Mouse (Mus musculus) limb, embryonic 14.5 days (tissue): ENCODE measurements at regions not wholly inside any gene's neighbourhood (a gene's known extent, or its start where the extent isn't known, plus 50 kb on each side); places are given as distances from the start of the nearest gene placed in this dataset.

ENCODE experiments used
- ATAC-seq: fragments of 200-750 bp; cut with Nextera tagmentation; 2 replicates; pipeline ENCODE4 v1.8.0; 2017; ENCODE audit warnings: low read depth, moderate number of reproducible peaks, moderate TSS enrichment; ENCODE audit not compliant: low FRiP score
- DNase-seq: peaks from one replicate; pipeline ENCODE4 v3.0.0-alpha.2; 2015; ENCODE audit warnings: low spot score
- H3K27ac ChIP-seq: fragments of 300-500 bp; sonication (generic); replicated peaks from 2 replicates; pipeline ENCODE4 v1.5.1; 2014; ENCODE audit warnings: low read depth, mild to moderate bottlenecking, low read length, moderate library complexity, mixed read lengths
- H3K27me3 ChIP-seq: fragments of 300-500 bp; sonication (generic); 2 replicates; pipeline ENCODE4 v1.6.1; 2014; ENCODE audit warnings: low read length, mixed read lengths; ENCODE audit not compliant: control insufficient read depth, insufficient read depth
- H3K36me3 ChIP-seq: fragments of 300-500 bp; sonication (generic); 2 replicates; pipeline ENCODE4 v1.6.1; 2014; ENCODE audit warnings: mild to moderate bottlenecking, low read length, moderate library complexity, mixed read lengths; ENCODE audit not compliant: control insufficient read depth, insufficient read depth
- H3K4me1 ChIP-seq: fragments of 300-500 bp; sonication (generic); 2 replicates; pipeline ENCODE4 v1.6.1; 2014; ENCODE audit warnings: antibody characterized with exemption, low read length, mixed read lengths; ENCODE audit not compliant: control insufficient read depth, insufficient read depth
- H3K4me2 ChIP-seq: fragments of 300-500 bp; sonication (generic); replicated peaks from 2 replicates; pipeline ENCODE4 v1.6.1; 2014; ENCODE audit warnings: low read depth, mild to moderate bottlenecking, low read length, moderate library complexity; ENCODE audit not compliant: severe bottlenecking
- H3K4me3 ChIP-seq: fragments of 300-500 bp; sonication (generic); replicated peaks from 2 replicates; pipeline ENCODE4 v1.5.1; 2014; ENCODE audit warnings: low read length
- H3K9ac ChIP-seq: fragments of 300-500 bp; sonication (generic); 2 replicates; pipeline ENCODE4 v1.6.1; 2014; ENCODE audit warnings: mild to moderate bottlenecking, low read depth, low read length, moderate library complexity; ENCODE audit not compliant: severe bottlenecking
- H3K9me3 ChIP-seq: fragments of 300-500 bp; sonication (generic); 2 replicates; pipeline ENCODE4 v1.6.1; 2016; ENCODE audit warnings: low read length; ENCODE audit not compliant: control insufficient read depth
- POLR2A ChIP-seq: fragments of 200-500 bp; IDR thresholded peaks from 2 replicates; pipeline ENCODE4 v1.8.0; 2012; ENCODE audit warnings: inconsistent platforms, mild to moderate bottlenecking, moderate library complexity, borderline replicate concordance; ENCODE audit not compliant: insufficient read depth, insufficient read length; ENCODE audit errors: extremely low read depth
- WGBS: fragments of 180-500 bp; shearing (Covaris S2); extraction: QIAGEN DNeasy Blood & Tissue Kit; methylation state at CpG from one replicate; pipeline ENCODE4 v1.1.7; 2014; 5-methylcytosine and 5-hydroxymethylcytosine counted together

- ATAC-seq (no peak), DNase-seq (no peak)
- Histone ChIP-seq H3K4me3 (no peak overlapping the region), H3K36me3 (no peaks in the 10 kb centered on the region), H3K9me3 (no peaks in the 10 kb centered on the region), H3K4me2 (no peak overlapping the region), H3K9ac (no peak overlapping the region), H3K27ac (no peak overlapping the region), H3K27me3 (no peaks in the 10 kb centered on the region), H3K4me1 (no peaks in the 10 kb centered on the region)
- TF ChIP-seq POLR2A, result no peak
- WGBS, result 86% methylated on average over 6 of the region's 6 CpGs
Measured at GRCm38 (mm10) chr14:102300251-102300650, 570.5 kb downstream of the Lmo7 start.

GRCm38 (mm10) chr14:102291361-102291760 is 561.6 kb downstream of the Lmo7 start:
- TF ChIP-seq POLR2A, result no peak
- Histone ChIP-seq H3K27me3 (no peaks in the 10 kb centered on the region), H3K9ac (no peak overlapping the region), H3K4me2 (no peak overlapping the region), H3K27ac (no peak overlapping the region), H3K9me3 (no peaks in the 10 kb centered on the region), H3K4me1 (no peaks in the 10 kb centered on the region), H3K36me3 (no peaks in the 10 kb centered on the region), H3K4me3 (no peak overlapping the region)
- DNase-seq (no peak), ATAC-seq (no peak)
- WGBS, result 87% methylated on average over 1 of the region's 1 CpGs

GRCm38 (mm10) chr14:102250076-102250475 is 520.3 kb downstream of the Lmo7 start:
- H3K4me1 ChIP-seq, result no peaks in the 10 kb centered on the region
- 86% methylated on average over 5 of the region's 5 CpGs for WGBS
- H3K9me3 ChIP-seq, result no peaks in the 10 kb centered on the region
- H3K4me2 ChIP-seq, result no peak overlapping the region
- no peak for DNase-seq
- no peak overlapping the region for H3K27ac ChIP-seq
- H3K9ac ChIP-seq, result no peak overlapping the region
- TF ChIP-seq POLR2A, result no peak
- H3K27me3 ChIP-seq, result no peaks in the 10 kb centered on the region
- no peak for ATAC-seq
- no peaks in the 10 kb centered on the region for H3K36me3 ChIP-seq
- no peak overlapping the region for H3K4me3 ChIP-seq

GRCm38 (mm10) chr14:102248581-102248980 is 518.8 kb downstream of the Lmo7 start:
- Histone ChIP-seq H3K9ac (no peak overlapping the region), H3K4me2 (no peak overlapping the region), H3K36me3 (no peaks in the 10 kb centered on the region), H3K27ac (no peak overlapping the region), H3K4me1 (no peaks in the 10 kb centered on the region), H3K27me3 (no peaks in the 10 kb centered on the region), H3K4me3 (no peak overlapping the region), H3K9me3 (no peaks in the 10 kb centered on the region)
- WGBS, result 72% methylated on average over 2 of the region's 2 CpGs
- TF ChIP-seq POLR2A, result no peak
- ATAC-seq (no peak), DNase-seq (no peak)

- DNase-seq (peak; percentile 44), ATAC-seq (no peak)
- Histone ChIP-seq H3K27me3 (no peaks in the 10 kb centered on the region), H3K9me3 (no peaks in the 10 kb centered on the region), H3K9ac (no peak overlapping the region), H3K4me2 (no peak overlapping the region), H3K4me1 (no peaks in the 10 kb centered on the region), H3K27ac (no peak overlapping the region), H3K36me3 (no peaks in the 10 kb centered on the region), H3K4me3 (no peak overlapping the region)
- WGBS, result 55% methylated on average over 5 of the region's 5 CpGs
- TF ChIP-seq POLR2A, result no peak
Measured at GRCm38 (mm10) chr14:102248023-102248422, 518.3 kb downstream of the Lmo7 start.

GRCm38 (mm10) chr14:102243806-102244536 is 514.2 kb downstream of the Lmo7 start:
- no peak for TF ChIP-seq POLR2A
- no peaks in the 10 kb centered on the region for H3K9me3 ChIP-seq
- H3K4me3 ChIP-seq, result no peak overlapping the region
- H3K27me3 ChIP-seq, result no peaks in the 10 kb centered on the region
- no peak for DNase-seq
- 46% methylated on average over 4 of the region's 4 CpGs for WGBS
- no peak overlapping the region for H3K27ac ChIP-seq
- no peak overlapping the region for H3K9ac ChIP-seq
- H3K36me3 ChIP-seq, result no peaks in the 10 kb centered on the region
- no peaks in the 10 kb centered on the region for H3K4me1 ChIP-seq
- no peak for ATAC-seq
- no peak overlapping the region for H3K4me2 ChIP-seq
